Mouse (Mus musculus) adrenal gland, postnatal 14 days (tissue): ENCODE measurements around the gene Armc8. TPM values are rescaled to one million over a fixed set of nuclear protein-coding genes. Genes with fewer than 3 reads are reported as not detected.

ENCODE experiments used
- DNase-seq: peaks from one replicate; pipeline ENCODE4 v3.0.0; 2021; ENCODE audit warnings: mixed read lengths
- total RNA-seq: library from RNA; stranded (reverse); gene quantifications from 2 replicates; pipeline ENCODE4 v1.2.3, GENCODE M21; 2021

Armc8 gene
- total RNA-seq, 1 experiment from 2014 or later: 25.3 TPM

DNA sequence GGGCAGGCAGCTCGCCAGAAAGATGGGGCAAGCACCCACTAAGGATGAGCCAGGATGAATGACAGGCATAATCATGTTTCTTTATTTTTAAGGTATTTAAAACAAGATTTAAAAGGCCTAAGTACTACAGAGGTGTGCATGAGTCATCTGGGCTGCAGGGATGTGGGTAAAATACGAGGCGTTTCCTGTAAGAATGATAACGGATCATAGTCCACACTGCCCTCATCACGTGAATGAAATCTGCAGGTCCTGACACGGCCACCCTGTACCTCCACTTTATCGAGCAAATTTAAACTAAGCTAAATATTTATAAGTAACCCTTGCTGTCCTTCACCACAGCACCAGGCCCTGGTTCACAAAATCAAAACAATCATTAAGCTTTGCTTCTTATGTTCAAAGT, 62.8 kb downstream of the Armc8 start:
- no peak for DNase-seq

DNA sequence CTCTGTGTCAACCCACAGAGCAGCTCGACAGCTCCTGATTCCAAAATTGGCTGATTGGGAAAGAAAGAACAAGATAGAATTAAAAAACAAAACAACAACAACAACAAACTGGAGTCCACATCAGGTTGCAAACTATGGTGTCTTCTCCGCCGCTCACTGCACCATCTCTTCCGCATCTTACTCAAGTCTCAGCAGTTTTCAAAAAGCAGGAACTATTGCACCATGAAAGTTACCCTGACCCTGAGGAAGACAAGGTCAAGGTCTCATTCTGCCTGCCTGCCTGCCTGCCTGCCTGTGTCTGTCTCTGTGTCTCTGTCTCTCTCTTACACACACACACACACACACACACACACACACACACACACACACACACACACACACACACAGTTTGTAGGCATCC, 69.4 kb downstream of the Armc8 start:
- DNase-seq: peak; percentile 48

DNA sequence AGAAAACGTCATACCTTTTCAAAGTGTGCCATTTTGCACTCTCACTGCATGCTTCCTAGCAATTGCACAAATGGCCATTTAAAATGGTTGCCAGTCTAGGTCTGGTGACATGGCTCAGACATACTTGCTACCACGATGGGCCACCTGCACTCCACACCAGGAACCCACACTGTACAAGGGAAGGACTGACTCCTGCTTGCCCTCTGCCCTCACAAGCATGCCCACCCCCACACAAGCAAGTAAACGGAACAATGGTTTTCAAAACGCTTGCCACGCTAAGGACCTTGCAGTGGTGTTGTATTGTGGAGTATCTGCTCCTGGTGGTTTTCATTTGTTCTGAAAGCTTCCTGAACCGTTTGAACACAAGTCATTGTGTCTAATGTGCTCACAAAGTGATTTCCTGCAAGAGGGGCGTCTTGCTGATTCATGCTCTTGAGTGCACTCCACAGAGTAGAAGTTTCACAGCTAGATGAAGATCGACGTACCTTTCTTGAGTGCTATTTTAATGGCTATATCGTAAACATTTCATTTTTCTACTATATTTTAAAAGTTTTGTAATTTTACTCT, 76.0 kb downstream of the Armc8 start:
- no peak for DNase-seq

DNA sequence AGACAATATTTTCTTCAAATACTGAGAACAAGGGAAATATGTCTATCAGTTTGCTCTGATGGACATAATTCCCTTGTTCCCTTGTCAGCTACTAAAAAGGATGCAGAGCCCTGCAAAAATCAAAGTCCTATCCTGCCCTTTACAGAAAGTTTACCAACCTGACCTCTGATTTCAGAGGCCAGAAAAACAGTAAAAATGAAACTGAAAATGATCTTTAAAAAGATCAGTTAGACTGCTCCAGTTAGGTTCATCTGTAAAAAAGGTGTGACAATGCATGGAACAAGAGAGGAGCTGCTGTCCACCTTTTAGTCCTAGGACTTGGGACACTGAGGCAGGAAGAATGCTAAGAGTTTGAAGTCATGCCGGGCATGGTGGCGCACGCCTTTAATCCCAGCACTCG, 77.6 kb downstream of the Armc8 start:
- no peak for DNase-seq

DNA sequence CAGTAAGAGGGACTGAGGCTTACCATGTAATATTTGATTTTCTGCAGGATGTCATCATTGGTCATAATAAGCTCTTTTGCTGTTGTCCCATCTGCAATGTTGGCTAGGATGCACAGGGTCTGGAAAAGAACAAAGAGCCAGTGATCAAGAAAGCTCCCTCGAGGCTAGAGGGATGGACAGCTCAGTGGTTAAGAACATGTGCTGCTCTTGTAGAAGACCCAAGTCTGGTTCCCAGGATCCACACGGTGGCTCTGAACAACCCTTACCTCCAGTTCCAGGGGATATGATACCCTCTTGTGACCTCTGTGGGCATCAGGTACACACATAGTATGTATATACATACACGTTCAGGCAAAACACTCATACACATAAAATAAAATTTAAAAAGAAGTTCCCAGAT, 80.9 kb downstream of the Armc8 start:
- DNase-seq: no peak

DNA sequence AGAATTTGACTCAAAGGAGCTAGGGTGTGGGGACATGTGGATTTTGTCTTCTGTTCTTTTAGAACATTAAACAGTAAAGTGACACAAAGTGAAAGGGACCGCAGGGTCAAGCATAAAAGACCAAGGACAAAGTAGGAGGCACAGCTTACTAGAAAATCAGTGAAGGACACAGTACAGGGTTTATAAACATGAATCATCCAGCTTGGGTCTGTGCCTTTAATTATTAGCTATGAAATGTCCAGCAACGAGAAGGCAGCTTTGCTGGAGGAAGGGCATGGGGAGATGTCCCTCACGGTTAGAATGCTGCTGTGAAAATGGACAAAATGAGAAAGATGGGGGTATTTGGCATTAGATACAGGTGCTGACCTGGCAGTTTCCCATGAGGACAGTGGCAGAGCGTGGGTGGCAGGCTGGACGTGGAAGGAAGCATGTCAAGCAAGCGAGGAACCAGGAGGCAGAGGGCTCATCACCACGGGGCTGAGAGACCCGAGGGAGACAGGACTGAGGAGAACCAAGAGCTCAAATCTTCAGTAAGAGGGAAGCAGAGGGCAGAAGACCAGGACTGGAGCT, 81.5 kb downstream of the Armc8 start:
- DNase-seq: peak; percentile 37

DNA sequence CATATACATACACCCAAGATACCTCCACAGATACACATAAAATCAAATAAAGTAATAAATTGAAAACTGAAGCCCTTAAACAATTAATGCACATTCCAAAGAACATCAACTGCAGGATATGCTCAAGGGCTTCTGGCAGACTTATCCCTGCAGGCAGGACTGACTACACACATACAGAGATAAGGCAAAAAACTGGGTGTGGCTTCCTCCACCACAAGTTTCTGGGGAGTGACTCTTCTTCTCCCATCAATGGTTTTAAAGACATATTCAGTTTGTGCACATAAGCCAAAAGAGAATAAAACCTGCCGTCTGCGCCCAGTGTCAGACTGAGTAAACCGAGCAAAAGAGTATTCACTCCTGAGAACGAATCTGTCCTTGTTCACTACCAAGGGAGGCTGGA, 83.6 kb downstream of the Armc8 start:
- no peak for DNase-seq

DNA sequence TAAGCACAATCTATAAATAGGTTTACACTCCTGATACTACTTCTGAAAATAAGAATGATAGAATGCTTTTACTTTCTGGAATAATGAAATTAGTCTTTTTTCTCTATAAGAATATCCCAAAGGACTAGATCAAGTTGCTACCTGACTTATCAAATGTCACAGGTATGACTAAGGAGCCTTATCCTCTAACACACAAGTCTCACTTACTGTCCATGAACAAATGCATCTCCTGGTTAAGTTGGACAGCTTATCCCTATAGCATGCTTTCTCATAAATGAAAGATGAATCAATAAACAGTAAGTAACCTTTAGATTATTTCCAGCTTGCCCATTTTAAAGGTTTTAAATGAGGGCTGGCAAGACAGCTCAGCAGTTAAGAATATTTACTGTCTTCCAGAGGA, 84.1 kb downstream of the Armc8 start:
- no peak for DNase-seq

DNA sequence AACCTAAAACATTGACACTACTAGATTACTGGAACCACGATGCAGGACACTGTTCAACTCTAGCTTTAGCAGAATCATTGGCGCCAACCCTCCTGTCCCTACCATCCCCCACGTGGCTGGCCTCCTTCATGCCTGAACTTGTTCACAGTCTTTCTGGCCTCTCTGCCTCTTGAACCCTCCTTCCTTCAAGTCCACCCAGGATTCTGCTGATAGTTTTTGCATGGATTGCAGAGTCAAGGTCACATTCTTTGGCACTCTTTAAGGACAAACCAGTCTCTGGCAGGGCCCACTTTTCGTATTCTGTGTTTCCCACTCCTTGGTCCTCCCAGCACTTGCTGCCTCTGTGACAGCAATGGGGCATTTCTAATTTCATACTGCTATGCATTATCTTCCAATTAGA, 85.5 kb downstream of the Armc8 start:
- DNase-seq: peak; percentile 55

DNA sequence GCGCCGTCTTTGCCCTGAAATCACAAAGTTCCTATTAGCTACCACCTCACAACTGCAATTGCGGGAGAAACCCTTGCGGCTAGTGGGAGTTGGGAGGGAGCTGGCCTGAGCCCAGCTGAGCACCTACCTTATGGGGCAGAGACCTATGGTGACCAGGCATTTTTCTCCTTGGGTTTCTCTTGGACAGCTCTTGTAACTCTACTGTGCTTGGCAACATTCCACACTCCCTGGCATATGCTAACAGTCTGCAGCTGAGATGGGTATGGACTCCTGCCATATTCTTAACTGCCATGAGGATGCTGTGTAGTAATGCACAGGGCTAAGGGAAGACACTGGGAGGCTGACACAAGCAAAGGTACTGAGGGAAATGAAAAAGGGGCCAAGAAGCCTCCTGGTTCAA, 87.9 kb downstream of the Armc8 start:
- peak; percentile 28 for DNase-seq

DNA sequence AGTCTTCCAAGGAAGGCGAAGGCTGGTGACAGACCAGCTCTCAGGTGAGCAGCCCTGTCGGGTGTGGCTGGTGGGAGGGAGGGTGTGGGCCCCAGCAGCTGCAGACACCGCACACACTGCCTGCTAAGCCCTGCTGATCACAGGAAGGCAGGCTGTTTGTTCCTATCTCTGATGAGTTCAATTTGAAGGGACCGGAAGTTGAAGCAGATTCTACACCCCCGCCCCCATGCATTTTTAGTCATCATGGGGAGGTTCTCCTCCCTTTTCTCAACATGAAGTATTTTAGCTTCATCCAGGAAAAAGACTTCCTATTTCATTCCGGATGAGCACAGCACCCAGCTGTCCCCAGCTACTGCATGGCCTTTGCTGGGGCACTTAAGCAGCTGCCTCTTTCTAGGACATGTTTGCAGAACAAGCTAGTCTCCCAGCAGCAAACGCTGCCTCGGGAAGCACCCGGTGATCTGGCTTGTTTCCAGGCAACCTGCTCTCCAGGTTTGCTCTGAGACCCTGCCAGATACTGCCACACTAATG, 89.5 kb downstream of the Armc8 start:
- no peak for DNase-seq

DNA sequence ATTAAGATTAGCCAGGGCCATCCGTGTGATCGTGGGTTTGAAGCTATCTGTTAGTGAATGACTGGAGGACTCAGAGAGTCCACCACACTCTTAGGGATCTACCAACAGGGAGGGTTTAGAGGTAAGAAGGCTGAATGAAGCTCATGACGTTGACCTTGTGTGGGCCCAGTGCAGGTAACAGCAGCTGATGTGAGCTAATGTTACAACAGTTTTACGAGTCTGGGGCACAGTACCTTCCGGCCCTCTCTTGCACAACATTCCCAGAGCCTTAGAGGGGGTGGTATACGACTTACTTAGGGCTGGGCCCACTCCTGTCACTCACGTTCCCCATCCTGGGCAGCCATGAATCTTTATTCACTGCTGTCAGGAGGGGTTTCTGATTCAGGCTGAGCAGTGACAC, 97.4 kb downstream of the Armc8 start:
- no peak for DNase-seq

DNA sequence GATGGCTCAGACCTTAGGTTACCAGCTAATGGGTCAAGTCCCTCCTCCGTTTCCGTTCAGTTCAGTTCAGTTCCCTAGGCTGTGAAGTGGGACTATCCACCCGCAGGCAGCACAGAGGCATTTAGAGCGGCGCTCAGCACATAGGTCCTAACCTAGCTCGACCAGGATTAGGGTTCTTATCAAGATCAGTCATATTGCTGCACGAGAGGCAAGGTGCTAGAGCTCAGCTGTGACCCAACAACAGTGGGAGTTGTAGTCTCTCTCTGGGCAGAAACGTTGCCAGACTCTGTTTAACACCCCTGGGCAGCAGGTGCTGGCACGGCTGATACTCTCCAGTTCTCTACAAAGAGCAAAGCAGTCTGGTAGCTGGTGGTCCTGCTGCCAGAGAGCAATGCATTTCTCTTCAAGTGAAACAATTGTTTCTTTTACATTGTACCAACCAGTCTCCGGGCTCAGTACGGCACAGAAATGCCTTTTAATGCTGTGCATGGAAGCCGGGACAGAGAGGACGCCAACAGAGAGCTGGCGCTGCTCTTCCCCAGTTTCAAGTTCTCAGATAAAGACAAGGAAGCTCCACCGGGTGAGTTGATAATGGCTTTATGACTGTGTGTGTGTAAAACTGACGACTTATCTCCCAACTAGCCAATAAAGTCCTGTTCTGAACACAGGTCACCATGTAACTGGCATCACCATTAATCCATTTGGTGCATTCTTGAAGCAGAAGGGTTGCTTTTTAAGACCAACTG, 98.2 kb downstream of the Armc8 start:
- DNase-seq: no peak

DNA sequence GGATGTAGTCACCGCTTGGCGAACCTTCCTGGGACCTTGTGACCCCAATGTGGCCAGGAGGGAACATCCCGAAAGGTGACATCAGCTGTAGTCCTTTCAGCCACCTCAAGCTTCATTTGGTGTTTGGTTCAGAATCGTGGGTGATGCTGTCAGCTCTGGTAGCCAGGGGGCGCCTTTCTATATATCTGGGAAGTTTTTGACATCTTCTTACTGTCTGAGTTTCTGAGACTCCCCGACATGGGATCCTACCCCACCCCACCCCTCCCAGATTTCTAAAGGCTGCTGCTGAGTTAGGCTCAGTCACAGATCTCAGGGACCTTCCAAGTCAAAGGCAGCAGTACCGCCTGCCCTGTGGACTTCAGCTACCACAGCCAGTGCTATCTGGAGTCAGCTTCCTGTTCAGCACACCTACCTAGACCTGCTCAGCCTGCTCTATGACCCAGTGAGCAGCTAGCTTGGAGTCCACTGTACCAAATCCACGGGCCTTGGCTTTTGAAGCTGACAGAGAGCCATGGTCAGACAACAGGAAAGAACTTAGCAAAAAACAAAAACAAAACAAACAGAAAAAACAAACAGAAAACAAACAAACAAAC, 98.9 kb downstream of the Armc8 start:
- DNase-seq: peak; percentile 65

DNA sequence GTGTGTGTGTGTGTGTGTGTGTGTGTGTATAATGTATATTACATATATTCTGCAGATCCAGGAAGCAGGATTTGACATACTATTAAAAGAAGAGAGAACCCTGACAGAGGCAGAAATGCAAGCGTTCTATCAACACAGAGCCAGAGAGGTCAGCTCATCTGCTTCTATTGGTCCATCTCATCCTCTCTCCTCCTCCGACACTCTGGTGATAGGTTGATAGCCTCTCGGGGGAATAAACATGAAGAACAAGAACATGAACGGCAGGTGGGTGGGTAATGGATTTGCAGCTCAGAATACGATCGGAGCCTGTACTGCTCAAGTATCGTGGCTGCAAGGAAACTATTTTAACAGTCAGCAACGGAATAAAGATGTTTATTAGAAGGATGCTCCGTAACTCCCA, 100.1 kb downstream of the Armc8 start:
- no peak for DNase-seq

DNA sequence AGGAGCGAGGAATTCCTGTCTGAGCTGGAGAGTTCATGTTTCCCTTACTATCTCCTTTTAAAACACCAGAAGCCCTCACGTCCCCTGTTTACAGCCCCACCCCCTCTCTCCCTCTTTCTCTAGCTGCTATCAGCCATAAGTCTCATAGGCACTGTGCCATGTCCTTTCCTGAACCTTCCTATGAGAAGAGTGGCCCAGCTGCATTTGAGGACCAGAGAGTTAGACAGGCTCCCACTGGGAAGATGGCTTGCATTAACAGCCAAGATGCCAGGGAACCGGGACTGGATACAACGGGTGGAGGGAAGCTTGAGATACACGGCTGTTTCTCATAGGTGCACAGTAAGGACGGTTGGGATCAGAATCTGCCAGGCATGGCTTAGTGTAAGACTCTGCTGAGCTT, 103.8 kb downstream of the Armc8 start:
- DNase-seq: no peak

DNA sequence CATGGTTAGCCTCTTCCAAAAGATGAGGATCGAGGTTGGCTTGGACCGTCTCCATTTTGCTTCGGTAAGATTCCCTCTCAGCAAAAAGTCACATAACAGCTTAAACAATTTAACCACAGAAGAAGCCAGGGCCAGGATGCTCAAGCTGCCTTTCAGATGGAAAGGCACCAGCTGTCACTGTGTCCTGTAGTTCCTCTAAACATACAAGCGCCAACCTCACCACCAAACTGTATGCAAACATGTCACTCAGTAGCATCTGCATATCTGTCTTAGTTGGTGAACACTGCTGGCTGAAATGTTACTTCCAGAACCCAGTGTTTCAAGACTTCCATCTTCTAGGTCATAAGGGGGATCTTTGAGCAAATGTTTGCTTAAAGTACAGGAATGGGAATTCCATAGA, 109.0 kb downstream of the Armc8 start:
- DNase-seq: no peak

DNA sequence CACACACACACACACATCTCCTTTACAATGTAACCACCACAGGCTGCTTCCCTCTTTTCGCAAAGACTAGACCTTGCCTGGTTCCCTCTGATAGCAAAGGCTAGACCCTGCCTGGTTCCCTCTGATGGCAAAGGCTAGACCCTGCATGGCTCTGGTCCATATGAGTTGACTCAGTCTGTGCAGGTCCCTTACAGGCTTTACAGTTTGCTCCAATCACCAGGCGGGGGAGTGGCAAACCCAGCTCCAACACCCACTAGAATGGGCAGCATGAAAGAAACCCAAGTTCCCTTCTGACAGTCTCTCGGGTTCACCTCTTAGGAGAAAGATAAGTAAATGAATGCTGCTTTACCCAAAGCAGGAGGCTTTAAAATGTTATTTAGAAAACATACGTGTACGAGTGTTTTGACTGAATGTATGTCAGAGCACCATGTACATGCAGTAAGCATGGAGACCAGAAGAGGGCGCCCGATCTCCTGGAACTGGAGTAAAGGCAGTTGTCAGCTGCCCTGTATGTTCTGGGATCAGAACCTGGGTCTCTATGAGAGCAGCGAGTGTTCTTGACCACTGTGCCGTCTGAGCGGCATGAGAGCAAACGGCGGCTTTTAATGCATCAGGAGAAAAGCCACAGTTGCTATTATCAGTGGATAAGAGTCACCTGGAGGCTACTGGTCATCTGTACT, 110.0 kb downstream of the Armc8 start:
- peak; percentile 81 for DNase-seq

DNA sequence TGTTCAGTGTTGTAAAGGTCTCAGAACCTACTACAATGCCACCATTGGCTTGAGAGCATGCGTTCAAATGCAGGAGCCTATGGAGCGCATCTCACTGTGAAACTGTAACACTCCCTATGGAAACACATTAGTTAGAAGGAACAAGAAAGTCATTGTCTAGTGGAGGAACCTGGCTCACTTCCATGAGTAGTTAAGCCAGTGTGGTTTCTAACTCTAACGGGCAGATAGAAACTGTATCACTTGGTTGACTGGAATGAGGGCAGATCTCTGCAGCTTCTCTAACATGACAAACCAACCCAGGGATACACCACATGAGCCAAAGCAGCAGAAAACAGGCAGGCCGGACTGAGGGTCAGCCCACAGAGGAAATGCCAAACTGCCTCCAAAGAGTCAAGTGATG, 114.5 kb downstream of the Armc8 start:
- no peak for DNase-seq

DNA sequence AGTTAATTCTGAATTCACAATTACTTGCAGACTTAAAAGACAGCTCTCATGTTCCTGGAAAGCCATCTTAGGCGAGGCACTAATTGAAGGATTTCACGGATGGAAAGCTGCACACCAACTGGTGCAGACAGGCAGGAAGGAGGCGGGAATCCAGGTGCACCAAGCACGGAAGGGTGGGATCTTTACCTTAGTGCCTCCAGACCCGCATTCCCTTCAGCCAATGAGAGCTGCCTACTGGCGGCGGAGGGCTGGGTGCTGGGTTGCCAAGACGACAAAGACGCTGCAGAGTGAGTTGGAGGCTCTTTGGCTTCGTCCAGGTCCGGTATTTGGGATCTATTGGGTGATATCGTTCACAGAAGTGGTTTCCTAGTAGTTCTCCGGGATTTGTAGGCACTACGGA, 117.5 kb downstream of the Armc8 start, which contains the start of gene Nme9:
Gene Nme9 (plus strand): TSS at position 315 of the 400 bp plus-strand sequence.
- DNase-seq: peak; percentile 18

DNA sequence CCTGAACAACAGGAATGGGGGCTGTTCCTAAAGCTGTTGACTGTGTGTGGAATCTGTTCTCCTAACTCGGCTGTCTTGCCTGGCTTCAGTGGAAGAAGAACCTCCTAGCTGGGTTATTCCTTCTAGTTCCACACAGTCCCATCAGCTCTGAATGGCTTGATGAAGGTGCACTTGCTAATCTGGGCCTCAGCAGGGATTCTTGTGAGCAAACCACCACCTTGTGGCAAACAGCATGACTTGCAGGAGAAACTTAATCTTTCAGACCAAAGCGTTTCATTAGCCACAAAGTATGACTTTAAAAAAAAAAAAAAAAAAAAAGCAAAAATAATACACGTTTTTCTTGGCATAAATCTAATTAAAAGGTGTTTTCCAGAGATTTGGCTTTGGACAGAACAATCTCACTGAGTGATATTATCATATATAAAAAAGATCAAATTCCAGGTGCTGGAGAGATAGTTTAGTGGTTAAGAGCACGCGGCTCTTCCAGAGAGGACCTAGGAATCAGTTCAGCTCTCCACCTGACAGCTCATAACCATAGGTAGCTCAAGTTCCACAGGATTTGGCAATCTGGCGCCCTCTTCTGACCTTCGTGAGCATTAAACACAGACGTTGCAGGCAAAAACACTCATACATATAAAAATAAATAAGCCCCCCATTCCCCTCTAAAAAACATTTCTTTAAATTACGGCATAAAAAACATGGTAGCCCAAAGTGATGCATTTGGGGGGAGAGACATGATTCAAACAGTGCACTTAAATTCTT, 118.6 kb downstream of the Armc8 start:
- DNase-seq: peak; percentile 53

DNA sequence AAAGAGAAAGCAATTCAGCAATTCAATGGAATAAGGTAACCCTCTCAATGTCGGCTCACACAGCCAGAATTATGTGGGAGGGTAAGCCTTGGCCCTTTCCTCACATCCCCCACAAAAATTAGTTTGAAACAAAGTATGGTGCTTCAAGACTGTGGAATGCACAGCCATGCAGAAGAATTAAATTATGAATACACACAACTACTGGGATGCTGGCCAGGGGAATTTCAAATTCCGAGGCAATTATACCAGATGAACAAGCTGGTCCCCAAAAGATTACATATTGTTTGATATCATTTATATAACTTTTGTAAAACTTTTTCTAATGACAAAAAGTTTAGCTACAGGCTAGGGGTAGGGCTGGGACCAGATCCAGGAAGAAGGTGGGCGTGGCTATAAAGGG, 121.4 kb downstream of the Armc8 start:
- no peak for DNase-seq
